Mouse (Mus musculus): ENCODE data around the gene Thoc2. TPM values are rescaled to one million over a fixed set of nuclear protein-coding genes. Genes with fewer than 3 reads are reported as not detected.

Thoc2 gene
- 3.3 and 4.6 TPM in 2 replicates for polyA plus RNA-seq (2012)

- no peak for TF ChIP-seq GATA1 (IDR thresholded peaks at IDR 0.05; ENCODE audit: low read length)
These were observed at the start of gene Thoc2 for GRCm38 (mm10) chrX:41920574-41920973. Thoc2 (minus strand) TSS chrX:41920674.

GRCm38 (mm10) chrX:41970096-41970495, 49.6 kb upstream of the Thoc2 start:
- no peak for TF ChIP-seq GATA1 (IDR thresholded peaks at IDR 0.05; ENCODE audit: low read length)

GRCm38 (mm10) chrX:41969341-41969740, 48.9 kb upstream of the Thoc2 start:
- TF ChIP-seq GATA1 (IDR thresholded peaks at IDR 0.05; ENCODE audit: low read length), result no peak

- no peak for TF ChIP-seq GATA1 (IDR thresholded peaks at IDR 0.05; ENCODE audit: low read length)
These were observed 36.7 kb upstream of the Thoc2 start for GRCm38 (mm10) chrX:41957161-41957560.

- TF ChIP-seq GATA1 (IDR thresholded peaks at IDR 0.05; ENCODE audit: low read length), result no peak
These were observed 21.4 kb upstream of the Thoc2 start for GRCm38 (mm10) chrX:41941840-41942239.

- no peak for TF ChIP-seq GATA1 (IDR thresholded peaks at IDR 0.05; ENCODE audit: low read length)
These were observed 4.2 kb upstream of the Thoc2 start for GRCm38 (mm10) chrX:41924708-41925107.

- no peak for TF ChIP-seq GATA1 (IDR thresholded peaks at IDR 0.05; ENCODE audit: low read length)
These were observed 8.4 kb downstream of the Thoc2 start for GRCm38 (mm10) chrX:41912061-41912401.

GRCm38 (mm10) chrX:41911390-41912060, 8.9 kb downstream of the Thoc2 start:
- no peak for TF ChIP-seq GATA1 (IDR thresholded peaks at IDR 0.05; ENCODE audit: low read length)

GRCm38 (mm10) chrX:41910981-41911380, 9.5 kb downstream of the Thoc2 start:
- TF ChIP-seq GATA1 (IDR thresholded peaks at IDR 0.05; ENCODE audit: low read length), result no peak

GRCm38 (mm10) chrX:41910471-41910870, 10.0 kb downstream of the Thoc2 start:
- TF ChIP-seq GATA1 (IDR thresholded peaks at IDR 0.05; ENCODE audit: low read length), result no peak

GRCm38 (mm10) chrX:41884759-41885505, 35.5 kb downstream of the Thoc2 start:
- TF ChIP-seq GATA1 (IDR thresholded peaks at IDR 0.05; ENCODE audit: low read length), result no peak

GRCm38 (mm10) chrX:41876581-41876980, 43.9 kb downstream of the Thoc2 start:
- TF ChIP-seq GATA1 (IDR thresholded peaks at IDR 0.05; ENCODE audit: low read length), result no peak

GRCm38 (mm10) chrX:41837823-41838222, 82.7 kb downstream of the Thoc2 start:
- TF ChIP-seq GATA1 (IDR thresholded peaks at IDR 0.05; ENCODE audit: low read length), result no peak

- TF ChIP-seq GATA1 (IDR thresholded peaks at IDR 0.05; ENCODE audit: low read length), result no peak
These were observed 114.9 kb downstream of the Thoc2 start for GRCm38 (mm10) chrX:41805592-41805991.

GRCm38 (mm10) chrX:41793303-41793702, 127.2 kb downstream of the Thoc2 start:
- TF ChIP-seq GATA1 (IDR thresholded peaks at IDR 0.05; ENCODE audit: low read length), result no peak

Other genes with a start within 250 kb of the Thoc2 start
- gene Xiap, start 139.0 kb upstream of the Thoc2 start, polyA plus RNA-seq (2012), result 49.2 and 65.6 TPM in 2 replicates
- 7.9 and 11.3 TPM in 2 replicates for gene Stag2, start 228.6 kb upstream of the Thoc2 start, polyA plus RNA-seq (2012)

Data from G1E-ER4 (cell line).